In genomic region chr11:75650958-75651425, GRCm38 (mm10) we compare ENCODE assay signal across 8 mouse cellular contexts. TPM values are rescaled to one million over a fixed set of nuclear protein-coding genes. Genes with fewer than 3 reads are reported as not detected.
A peak's percentile ranks its signal among the peaks of the same experiment; 100 is the strongest.
DNase-seq lines count a peak whose midpoint lies in the region; ATAC-seq and TF ChIP-seq lines count a peak whose summit lies in the region.

No protein-coding gene starts in this region.

- no peaks in the 10 kb centered on the region for H3K27me3 ChIP-seq in kidney, postnatal 0 days (ENCODE audit: insufficient read depth, low read length)
- peaks cover 19% of the 10 kb centered on the region for H3K27me3 ChIP-seq in forebrain, embryonic 11.5 days (ENCODE audit: control insufficient read depth, insufficient read depth, low read length)
- no peaks in the 10 kb centered on the region for H3K27me3 ChIP-seq in liver, embryonic 11.5 days (replicated peaks; ENCODE audit: control insufficient read depth, insufficient read depth, low read length)
- H3K27me3 ChIP-seq in neural tube, embryonic 14.5 days (ENCODE audit: control insufficient read depth, insufficient read depth, low read length): peaks cover 9% of the 10 kb centered on the region; the same call in 1 of the 2 replicates

- no peaks in the 10 kb centered on the region for H3K9me3 ChIP-seq in kidney, postnatal 0 days (replicated peaks; ENCODE audit: low read length)
- H3K9me3 ChIP-seq in forebrain, embryonic 11.5 days (ENCODE audit: control insufficient read depth, low read length): no peaks in the 10 kb centered on the region
- no peaks in the 10 kb centered on the region for H3K9me3 ChIP-seq in liver, embryonic 11.5 days (ENCODE audit: control insufficient read depth, low read length)
- no peaks in the 10 kb centered on the region for H3K9me3 ChIP-seq in neural tube, embryonic 14.5 days (ENCODE audit: control insufficient read depth, low read length)

- H3K4me2 ChIP-seq in kidney, postnatal 0 days (ENCODE audit: low read length): peak overlapping the region; percentile 93
- H3K4me2 ChIP-seq in forebrain, embryonic 11.5 days (ENCODE audit: low read depth, low read length, severe bottlenecking): peak overlapping the region; percentile 96
- H3K4me2 ChIP-seq in liver, embryonic 11.5 days: peak overlapping the region; percentile 77
- peak overlapping the region; percentile 83 for H3K4me2 ChIP-seq in neural tube, embryonic 14.5 days (ENCODE audit: low read depth, low read length)

- WGBS in kidney, postnatal 0 days: 36% methylated on average over 13 of the region's 13 CpGs
- WGBS in forebrain, embryonic 11.5 days: 47% methylated on average over 13 of the region's 13 CpGs
- WGBS in liver, embryonic 11.5 days: 23% methylated on average over 13 of the region's 13 CpGs
- WGBS in neural tube, embryonic 14.5 days: 46% methylated on average over 13 of the region's 13 CpGs

- DNase-seq in kidney, postnatal 0 days (ENCODE audit: low spot score): no peak
- no peak for DNase-seq in kidney, postnatal 10 days
- DNase-seq in forebrain, embryonic 11.5 days (ENCODE audit: low spot score): no peak
- peak; percentile 42 for DNase-seq in liver, embryonic 11.5 days (ENCODE audit: low spot score)
- DNase-seq in testis, postnatal 10 days (ENCODE audit: low spot score): no peak
- no peak for DNase-seq in right cerebral cortex, postnatal 4 days
- DNase-seq in frontal cortex, postnatal 25 days (ENCODE audit: low spot score in 2 of 2): no peak

- TF ChIP-seq CTCF in kidney, postnatal 0 days (IDR thresholded peaks at IDR 0.05; ENCODE audit: low read depth): no peak

- no peak for ATAC-seq in kidney, postnatal 0 days (replicated peaks; ENCODE audit: low FRiP score, low read depth)
- no peak for ATAC-seq in forebrain, embryonic 11.5 days (replicated peaks; ENCODE audit: low FRiP score)
- no peak for ATAC-seq in liver, embryonic 11.5 days (replicated peaks; ENCODE audit: low FRiP score)
- ATAC-seq in neural tube, embryonic 14.5 days (ENCODE audit: low read depth): no peak

- H3K27ac ChIP-seq in kidney, postnatal 0 days: peak overlapping the region; percentile 97
- H3K27ac ChIP-seq in forebrain, embryonic 11.5 days (ENCODE audit: low read depth, low read length): no peak overlapping the region
- peak overlapping the region; percentile 52; the same call in 1 of the 2 replicates for H3K27ac ChIP-seq in liver, embryonic 11.5 days (ENCODE audit: low read depth, low read length)
- H3K27ac ChIP-seq in neural tube, embryonic 14.5 days (ENCODE audit: low read depth, low read length): no peak overlapping the region

- peak overlapping the region; percentile 78 for H3K4me3 ChIP-seq in kidney, postnatal 0 days (replicated peaks; ENCODE audit: low read depth, low read length)
- H3K4me3 ChIP-seq in forebrain, embryonic 11.5 days (ENCODE audit: low read depth, low read length): peak overlapping the region; percentile 67
- peak overlapping the region; percentile 79 for H3K4me3 ChIP-seq in liver, embryonic 11.5 days (ENCODE audit: low read depth, low read length)
- H3K4me3 ChIP-seq in neural tube, embryonic 14.5 days (ENCODE audit: low read depth, low read length): peak overlapping the region; percentile 41

- H3K9ac ChIP-seq in kidney, postnatal 0 days (ENCODE audit: low read depth, low read length): peak overlapping the region; percentile 84
- H3K9ac ChIP-seq in forebrain, embryonic 11.5 days (ENCODE audit: low read length): peak overlapping the region; percentile 75
- peak overlapping the region; percentile 94 for H3K9ac ChIP-seq in liver, embryonic 11.5 days (ENCODE audit: low read depth, low read length)
- peak overlapping the region; percentile 61; the same call in 1 of the 2 replicates for H3K9ac ChIP-seq in neural tube, embryonic 14.5 days (replicated peaks; ENCODE audit: low read depth, low read length)

- H3K4me1 ChIP-seq in kidney, postnatal 0 days (replicated peaks; ENCODE audit: insufficient read depth, low read length): peaks cover 20% of the 10 kb centered on the region
- peaks cover 17% of the 10 kb centered on the region for H3K4me1 ChIP-seq in forebrain, embryonic 11.5 days (replicated peaks; ENCODE audit: control insufficient read depth, insufficient read depth, low read length)
- H3K4me1 ChIP-seq in liver, embryonic 11.5 days (replicated peaks; ENCODE audit: control insufficient read depth, insufficient read depth, low read length): peaks cover 42% of the 10 kb centered on the region
- peaks cover 11% of the 10 kb centered on the region for H3K4me1 ChIP-seq in neural tube, embryonic 14.5 days (ENCODE audit: control insufficient read depth, insufficient read depth, low read length)

- H3K36me3 ChIP-seq in kidney, postnatal 0 days (ENCODE audit: insufficient read depth, low read length): 0 out of 2 replicates have a peak, but pooled peaks cover 3% of the 10 kb centered on the region
- H3K36me3 ChIP-seq in forebrain, embryonic 11.5 days (ENCODE audit: control insufficient read depth, insufficient read depth, low read length): no peaks in the 10 kb centered on the region
- H3K36me3 ChIP-seq in liver, embryonic 11.5 days (ENCODE audit: control insufficient read depth, insufficient read depth, low read length): no peaks in the 10 kb centered on the region
- H3K36me3 ChIP-seq in neural tube, embryonic 14.5 days (ENCODE audit: control insufficient read depth, insufficient read depth, low read length): no peaks in the 10 kb centered on the region

RNA-seq across cellular contexts. Expression of gene Myo1c, which starts 0.7 kb away (rescaled TPM):
- 55.3 and 60.8 TPM in 2 replicates for polyA plus RNA-seq in kidney, postnatal 0 days (2015; fragmentation: Nextera tagmentation; extraction: Ambion mirVana)
- 13.8 and 15.1 TPM in 2 replicates for polyA plus RNA-seq in forebrain, embryonic 11.5 days (2014; fragmentation: Nextera tagmentation; extraction: Ambion mirVana)
- 37.4 and 41.9 TPM in 2 replicates for polyA plus RNA-seq in liver, embryonic 11.5 days (2014; fragmentation: Nextera tagmentation; extraction: Ambion mirVana)
- polyA plus RNA-seq in neural tube, embryonic 14.5 days (2014; fragmentation: Nextera tagmentation; extraction: Ambion mirVana): 5.2 and 9.7 TPM in 2 replicates

RNA-seq across cellular contexts. Expression of gene Inpp5k, which starts 20.2 kb away (rescaled TPM):
- polyA plus RNA-seq in kidney, postnatal 0 days (2015; fragmentation: Nextera tagmentation; extraction: Ambion mirVana): 35.9 and 38.6 TPM in 2 replicates
- polyA plus RNA-seq in forebrain, embryonic 11.5 days (2014; fragmentation: Nextera tagmentation; extraction: Ambion mirVana): 20.8 and 24.6 TPM in 2 replicates
- polyA plus RNA-seq in liver, embryonic 11.5 days (2014; fragmentation: Nextera tagmentation; extraction: Ambion mirVana): 21.9 and 22.2 TPM in 2 replicates
- 50.0 and 57.4 TPM in 2 replicates for polyA plus RNA-seq in neural tube, embryonic 14.5 days (2014; fragmentation: Nextera tagmentation; extraction: Ambion mirVana)

RNA-seq across cellular contexts. Expression of gene Crk, which starts 28.1 kb away (rescaled TPM):
- 106 and 112 TPM in 2 replicates for polyA plus RNA-seq in kidney, postnatal 0 days (2015; fragmentation: Nextera tagmentation; extraction: Ambion mirVana)
- 140 and 143 TPM in 2 replicates for polyA plus RNA-seq in forebrain, embryonic 11.5 days (2014; fragmentation: Nextera tagmentation; extraction: Ambion mirVana)
- polyA plus RNA-seq in liver, embryonic 11.5 days (2014; fragmentation: Nextera tagmentation; extraction: Ambion mirVana): 70.4 and 71.1 TPM in 2 replicates
- polyA plus RNA-seq in neural tube, embryonic 14.5 days (2014; fragmentation: Nextera tagmentation; extraction: Ambion mirVana): 96.5 and 120 TPM in 2 replicates

Comparison
In these comparisons a context has a peak if more than half of its experiments do, and no peak if none do; other contexts are left out.
1. H3K27ac ChIP-seq: peak in kidney, postnatal 0 days (single experiment) and liver, embryonic 11.5 days (single experiment); none in forebrain, embryonic 11.5 days (single experiment) and neural tube, embryonic 14.5 days (single experiment).
2. Peak in every context shown above with its lines, with median percentiles within 50 percentile points of each other: H3K4me2 ChIP-seq, H3K4me3 ChIP-seq and H3K9ac ChIP-seq.